8 mouse cellular contexts compared by ENCODE assay signal in the genomic region with DNA sequence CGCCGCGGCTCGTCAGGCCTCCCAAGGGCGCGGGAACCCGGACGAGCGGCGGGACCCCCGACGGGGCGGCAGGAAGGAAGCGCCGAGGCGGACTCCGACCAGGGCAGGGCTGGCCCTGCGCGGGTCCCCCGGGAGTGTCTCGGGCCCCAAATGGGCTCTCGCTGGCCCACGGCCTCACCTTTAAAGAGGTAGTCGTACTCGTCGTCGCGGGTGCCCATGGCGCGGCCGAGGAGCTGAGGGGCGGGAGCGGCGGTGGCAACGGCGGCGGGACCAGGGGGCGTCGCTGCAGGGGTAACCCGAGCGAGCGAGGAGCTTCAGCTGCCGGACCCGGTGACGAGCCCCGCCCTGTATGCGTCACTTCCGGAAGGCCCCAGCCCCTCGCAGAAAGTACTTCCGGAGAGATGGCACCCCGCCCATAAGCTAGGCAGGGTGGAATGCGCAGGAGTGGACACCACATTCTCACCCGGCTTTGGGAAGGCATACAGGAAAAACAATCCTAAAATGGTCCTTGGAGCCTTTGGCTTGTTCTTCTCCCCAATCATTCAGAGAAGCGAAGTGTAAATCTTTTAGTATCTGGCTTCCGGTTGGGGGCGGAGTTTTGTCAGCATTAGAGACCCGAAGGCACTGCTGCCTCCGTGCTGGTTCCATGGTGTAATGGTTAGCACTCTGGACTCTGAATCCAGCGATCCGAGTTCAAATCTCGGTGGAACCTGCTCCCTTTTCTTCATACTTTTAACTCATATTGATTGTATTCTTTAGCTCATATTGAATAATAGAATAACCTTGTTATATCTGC. TPM values are rescaled to one million over a fixed set of nuclear protein-coding genes. Genes with fewer than 3 reads are reported as not detected.
A peak's percentile ranks its signal among the peaks of the same experiment; 100 is the strongest.
DNase-seq lines count a peak whose midpoint lies in the region; ATAC-seq and TF ChIP-seq lines count a peak whose summit lies in the region.

A gene (minus strand): TSS at position 353 of the 796 bp plus-strand sequence.

- no peaks in the 10 kb centered on the region for H3K9me3 ChIP-seq in kidney, embryonic 14.5 days (ENCODE audit: control insufficient read depth, low read length)
- H3K9me3 ChIP-seq in limb, embryonic 15.5 days = no peaks in the 10 kb centered on the region

- H3K4me2 ChIP-seq in kidney, embryonic 14.5 days (replicated peaks; ENCODE audit: low read depth, low read length) = peak within 1 kb of the TSS; percentile 82
- peak within 1 kb of the TSS; percentile 64 for H3K4me2 ChIP-seq in limb, embryonic 15.5 days

- DNase-seq in A20 (ENCODE audit: low read depth, low spot score) = peak; percentile 98
- peak; percentile 95 for DNase-seq in heart, adult 9 months (ENCODE audit: low spot score in 2 of 2)
- peak; percentile 87 to 95 for DNase-seq in monocyte, adult 2 months (ENCODE audit: low read depth in 1 of 2, low spot score in 2 of 2)
- DNase-seq in spleen, postnatal 36 days (ENCODE audit: low spot score in 2 of 2) = peak; percentile 95

- H3K27me3 ChIP-seq in kidney, embryonic 14.5 days (ENCODE audit: control insufficient read depth, insufficient read depth, low read length) = no peaks in the 10 kb centered on the region
- H3K27me3 ChIP-seq in limb, embryonic 15.5 days = no peaks in the 10 kb centered on the region

- peak within 1 kb of the TSS; percentile 74 for H3K4me3 ChIP-seq in bone marrow macrophage, adult 2 months (ENCODE audit: insufficient read depth, low read length)
- H3K4me3 ChIP-seq in embryonic fibroblast, embryonic 13.5 days (ENCODE audit: insufficient read depth, low read length) = peak within 1 kb of the TSS; percentile 86
- H3K4me3 ChIP-seq in kidney, embryonic 14.5 days (ENCODE audit: low read length) = peak within 1 kb of the TSS; percentile 68
- H3K4me3 ChIP-seq in limb, embryonic 15.5 days = peak within 1 kb of the TSS; percentile 81

- H3K36me3 ChIP-seq in kidney, embryonic 14.5 days (ENCODE audit: control insufficient read depth, insufficient read depth, low read length) = no peaks in the 10 kb centered on the region
- H3K36me3 ChIP-seq in limb, embryonic 15.5 days = no peaks in the 10 kb centered on the region

- under 1% methylated on average over 61 of the region's 61 CpGs for WGBS in kidney, embryonic 14.5 days
- WGBS in limb, embryonic 15.5 days = under 1% methylated on average over 59 of the region's 61 CpGs

- no peak for TF ChIP-seq CTCF in bone marrow macrophage, adult 2 months (IDR thresholded peaks at IDR 0.05; ENCODE audit: low read depth, low read length)
- no peak for TF ChIP-seq CTCF in embryonic fibroblast, embryonic 13.5 days (IDR thresholded peaks at IDR 0.05; ENCODE audit: borderline replicate concordance, insufficient read depth, low read length)

- peaks cover 12% of the 10 kb centered on the region for H3K4me1 ChIP-seq in bone marrow macrophage, adult 2 months (ENCODE audit: control insufficient read depth, insufficient read depth, low read length)
- H3K4me1 ChIP-seq in embryonic fibroblast, embryonic 13.5 days (ENCODE audit: control insufficient read depth, insufficient read depth, low read length) = no peaks in the 10 kb centered on the region
- peaks cover 6% of the 10 kb centered on the region; the same call in 1 of the 2 replicates for H3K4me1 ChIP-seq in kidney, embryonic 14.5 days (ENCODE audit: control insufficient read depth, insufficient read depth, low read length)
- peaks cover 4% of the 10 kb centered on the region; the same call in 1 of the 2 replicates for H3K4me1 ChIP-seq in limb, embryonic 15.5 days

- peak within 1 kb of the TSS; percentile 77 for H3K9ac ChIP-seq in kidney, embryonic 14.5 days (ENCODE audit: low read depth, low read length)
- H3K9ac ChIP-seq in limb, embryonic 15.5 days = peak within 1 kb of the TSS; percentile 89

- peak within 1 kb of the TSS; percentile 79 for H3K27ac ChIP-seq in bone marrow macrophage, adult 2 months (ENCODE audit: insufficient read depth, low read depth, low read length)
- H3K27ac ChIP-seq in embryonic fibroblast, embryonic 13.5 days (ENCODE audit: insufficient read depth, low read length) = peak within 1 kb of the TSS; percentile 84
- peak within 1 kb of the TSS; percentile 90 for H3K27ac ChIP-seq in kidney, embryonic 14.5 days (ENCODE audit: low read depth, low read length)
- H3K27ac ChIP-seq in limb, embryonic 15.5 days = peak within 1 kb of the TSS; percentile 93

- peak; percentile 96 for ATAC-seq in kidney, embryonic 14.5 days (ENCODE audit: low FRiP score, low TSS enrichment)
- ATAC-seq in limb, embryonic 15.5 days (ENCODE audit: insufficient number of reproducible peaks, low FRiP score, low TSS enrichment, low read depth) = peak; percentile 96

- no peak for TF ChIP-seq POLR2A in bone marrow macrophage, adult 2 months (IDR thresholded peaks at IDR 0.05; ENCODE audit: borderline replicate concordance, low read depth, low read length)
- TF ChIP-seq POLR2A in embryonic fibroblast, embryonic 13.5 days (IDR thresholded peaks at IDR 0.05; ENCODE audit: low read depth, low read length) = peak; percentile 72

RNA-seq across cellular contexts. Expression of the gene that starts here (rescaled TPM):
- 349 and 394 TPM in 2 replicates for polyA plus RNA-seq in bone marrow macrophage, adult 2 months (2012; ENCODE audit: insufficient read depth, insufficient read length, missing spikeins)
- 318 and 370 TPM in 2 replicates for polyA plus RNA-seq in embryonic fibroblast, embryonic 13.5 days (2011; ENCODE audit: insufficient read length, low read depth, missing spikeins)
- polyA plus RNA-seq in kidney, embryonic 14.5 days (2014; fragmentation: Nextera tagmentation; extraction: Ambion mirVana) = 498 and 551 TPM in 2 replicates
- 476 and 503 TPM in 2 replicates for polyA plus RNA-seq in limb, embryonic 15.5 days (2015; fragmentation: Nextera tagmentation; extraction: Ambion mirVana)

Comparison
In these comparisons a context has a peak if more than half of its experiments do, and no peak if none do; other contexts are left out.
1. Peak in every context shown above with its lines: DNase-seq, ATAC-seq, H3K4me3 ChIP-seq and H3K27ac ChIP-seq.